ENCODE assay signal across 7 mouse cellular contexts in the genomic region with DNA sequence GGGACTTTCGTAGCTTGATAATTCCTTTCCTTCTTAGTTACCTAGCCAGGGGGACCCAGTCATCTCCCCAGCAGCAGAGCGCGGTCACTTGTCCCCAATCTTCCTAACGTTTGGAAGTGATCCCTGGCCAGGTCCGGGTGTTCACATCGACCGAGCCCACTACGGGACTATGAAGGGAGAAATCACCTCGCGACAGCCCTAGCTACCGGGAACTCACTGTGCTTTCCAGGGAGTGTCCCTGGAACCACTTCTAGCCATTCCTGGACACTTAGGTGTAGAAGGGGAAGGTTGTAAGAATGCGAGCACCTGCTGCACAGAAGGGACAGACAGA. TPM values are rescaled to one million over a fixed set of nuclear protein-coding genes. Genes with fewer than 3 reads are reported as not detected.
DNase-seq lines count a peak whose midpoint lies in the region; ATAC-seq and TF ChIP-seq lines count a peak whose summit lies in the region.

No protein-coding gene starts in this region.

- WGBS in forebrain, embryonic 14.5 days = under 1% methylated on average over 12 of the region's 12 CpGs
- WGBS in intestine, embryonic 15.5 days = under 1% methylated on average over 12 of the region's 12 CpGs

- H3K36me3 ChIP-seq in C2C12 (ENCODE audit: control insufficient read depth, insufficient read depth) = no peaks in the 10 kb centered on the region
- peaks cover 4% of the 10 kb centered on the region; the same call in 1 of the 2 replicates for H3K36me3 ChIP-seq in forebrain, embryonic 14.5 days (ENCODE audit: control insufficient read depth, insufficient read depth, low read length)
- H3K36me3 ChIP-seq in intestine, embryonic 15.5 days = no peaks in the 10 kb centered on the region

- no peaks in the 10 kb centered on the region for H3K27me3 ChIP-seq in C2C12 (ENCODE audit: control insufficient read depth, insufficient read depth, insufficient read length)
- no peaks in the 10 kb centered on the region for H3K27me3 ChIP-seq in forebrain, embryonic 14.5 days (replicated peaks; ENCODE audit: control insufficient read depth, insufficient read depth, low read length)
- H3K27me3 ChIP-seq in intestine, embryonic 15.5 days (replicated peaks) = no peaks in the 10 kb centered on the region

- H3K79me3 ChIP-seq in C2C12 (ENCODE audit: low read depth) = peaks cover 4% of the 10 kb centered on the region

- peaks cover 36% of the 10 kb centered on the region for H3K79me2 ChIP-seq in C2C12 (ENCODE audit: control insufficient read depth, insufficient read depth)

- peak overlapping the region; percentile 88 for H3K4me2 ChIP-seq in forebrain, embryonic 14.5 days (ENCODE audit: low read length)
- H3K4me2 ChIP-seq in intestine, embryonic 15.5 days (replicated peaks) = peak overlapping the region; percentile 97

- ATAC-seq in forebrain, embryonic 14.5 days = 0 out of 2 replicates have a peak, but pooled peaks have one; percentile 0
- ATAC-seq in intestine, embryonic 15.5 days = 0 out of 2 replicates have a peak, but pooled peaks have one; percentile 17
- ATAC-seq in erythroid progenitor cell, adult 5-6 weeks (replicated peaks; ENCODE audit: low FRiP score, poor library complexity, severe bottlenecking) = no peak

- peak overlapping the region; percentile 27 for H3ac ChIP-seq in C2C12 (ENCODE audit: control insufficient read depth, insufficient read length, low read depth)

- H3K27ac ChIP-seq in forebrain, embryonic 14.5 days (ENCODE audit: low read depth, low read length) = peak overlapping the region; percentile 77
- H3K27ac ChIP-seq in intestine, embryonic 15.5 days = 0 out of 2 replicates have a peak overlapping the region, but pooled peaks have one; percentile 6

- peak overlapping the region; percentile 72 for H3K9ac ChIP-seq in forebrain, embryonic 14.5 days (ENCODE audit: low read length)
- peak overlapping the region; percentile 39 for H3K9ac ChIP-seq in intestine, embryonic 15.5 days

- peaks cover 10% of the 10 kb centered on the region; the same call in 1 of the 2 replicates for H3K4me1 ChIP-seq in forebrain, embryonic 14.5 days (ENCODE audit: control insufficient read depth, insufficient read depth, low read length)
- H3K4me1 ChIP-seq in intestine, embryonic 15.5 days (replicated peaks) = peaks cover 15% of the 10 kb centered on the region

- H3K4me3 ChIP-seq in C2C12 (ENCODE audit: insufficient read depth, poor library complexity, severe bottlenecking) = peak overlapping the region; percentile 25
- H3K4me3 ChIP-seq in forebrain, embryonic 14.5 days (ENCODE audit: low read depth, low read length) = peak overlapping the region; percentile 76
- H3K4me3 ChIP-seq in intestine, embryonic 15.5 days (replicated peaks) = peak overlapping the region; percentile 57

- no peaks in the 10 kb centered on the region for H3K9me3 ChIP-seq in forebrain, embryonic 14.5 days (replicated peaks; ENCODE audit: control insufficient read depth, low read length)
- H3K9me3 ChIP-seq in intestine, embryonic 15.5 days = no peaks in the 10 kb centered on the region

- no peak for TF ChIP-seq CTCF in C2C12 (IDR thresholded peaks at IDR 0.05; ENCODE audit: control insufficient read depth, insufficient read depth, insufficient read length)

- peak; percentile 33 for DNase-seq in 3T3-L1 (ENCODE audit: low read depth, low spot score)
- no peak for DNase-seq in forebrain, embryonic 14.5 days (ENCODE audit: low spot score)
- DNase-seq in lung, postnatal 14 days = peak; percentile 29
- DNase-seq in spleen, adult 12 weeks (ENCODE audit: low spot score) = no peak

TF ChIP-seq in C2C12, 6 proteins besides CTCF, POLR2A, EP300 and RAD21:
- no peak for TF ChIP-seq CEBPB (IDR thresholded peaks at IDR 0.05; ENCODE audit: low read depth)
- no peak for TF ChIP-seq MAX (IDR thresholded peaks at IDR 0.05)
- TF ChIP-seq FOSL1 (IDR thresholded peaks at IDR 0.05; ENCODE audit: insufficient read depth, low read length, poor library complexity, severe bottlenecking) = no peak
- no peak for TF ChIP-seq MYOD1 (IDR thresholded peaks at IDR 0.05; ENCODE audit: control insufficient read depth, insufficient read length, low read depth)
- TF ChIP-seq MYOG (IDR thresholded peaks at IDR 0.05; ENCODE audit: control insufficient read depth, extremely low read depth, insufficient read length) = no peak
- TF ChIP-seq USF1 (IDR thresholded peaks at IDR 0.05; ENCODE audit: low read depth) = no peak

RNA-seq across cellular contexts. Expression of a gene that starts 0.7 kb away (rescaled TPM):
- polyA plus RNA-seq in C2C12 (2012; fragmentation: generic; extraction: Trizol) = 1.9 TPM
- polyA plus RNA-seq in forebrain, embryonic 14.5 days (2014; fragmentation: Nextera tagmentation; extraction: Ambion mirVana) = 85.7 and 89.1 TPM in 2 replicates
- polyA plus RNA-seq in intestine, embryonic 15.5 days (2015; fragmentation: Nextera tagmentation; extraction: Ambion mirVana) = 8.7 and 10.4 TPM in 2 replicates
- under 0.01 TPM in 1 of 2 replicates, not detected in the other for total RNA-seq in erythroid progenitor cell, adult 5-6 weeks (2015; ENCODE audit: low replicate concordance)
- total RNA-seq in erythroid progenitor cell, adult 5-6 weeks (2017; ENCODE audit: low replicate concordance) = not detected in 2 replicates

Comparison
In these comparisons a context has a peak if more than half of its experiments do, and no peak if none do; other contexts are left out.
1. DNase-seq: peak in 3T3-L1 (single experiment) and lung, postnatal 14 days (single experiment); none in forebrain, embryonic 14.5 days (single experiment) and spleen, adult 12 weeks (single experiment).
2. H3K4me3 ChIP-seq: peak in every context shown above with its lines; median percentile 76 in forebrain, embryonic 14.5 days; 57 in intestine, embryonic 15.5 days; 25 in C2C12.